Mouse (Mus musculus) mouse trophoblast stem cell (cell line): Measurements from ENCODE around the gene Cbl.

Source experiments
- in situ Hi-C, 2 experiments: fragments of 300-500 bp; cut with MseI, MboI; formaldehyde crosslinking; loops; 2 replicates in 1 of 2; 3 replicates in 1 of 2; pipeline ENCODE4 v1.15.1; 2025

Gene Cbl

GRCm38 (mm10) chr9:44106182-44106581 is 127.7 kb downstream of the Cbl start:
- in situ Hi-C loops: no loop called here

DNA sequence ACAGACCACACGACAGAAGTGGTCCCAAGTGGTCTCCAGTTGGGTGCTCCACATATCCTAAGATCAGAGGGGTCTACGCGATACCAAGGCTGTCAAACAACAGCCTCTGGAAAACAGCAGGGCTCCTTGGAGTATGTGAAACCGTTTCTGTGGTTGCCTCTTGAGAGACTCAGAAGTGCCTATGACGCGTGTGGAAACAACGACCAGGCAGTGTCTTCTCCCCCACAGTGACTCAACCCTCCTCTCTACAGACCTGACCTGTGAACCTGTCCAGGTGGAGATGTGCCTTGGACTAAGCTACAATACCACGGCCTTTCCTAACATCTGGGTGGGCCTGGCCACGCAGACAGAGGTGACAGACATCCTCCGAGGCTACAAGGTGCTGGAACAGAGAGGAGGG is 128.1 kb downstream of the Cbl start:
- in situ Hi-C loops: no loop called here

DNA sequence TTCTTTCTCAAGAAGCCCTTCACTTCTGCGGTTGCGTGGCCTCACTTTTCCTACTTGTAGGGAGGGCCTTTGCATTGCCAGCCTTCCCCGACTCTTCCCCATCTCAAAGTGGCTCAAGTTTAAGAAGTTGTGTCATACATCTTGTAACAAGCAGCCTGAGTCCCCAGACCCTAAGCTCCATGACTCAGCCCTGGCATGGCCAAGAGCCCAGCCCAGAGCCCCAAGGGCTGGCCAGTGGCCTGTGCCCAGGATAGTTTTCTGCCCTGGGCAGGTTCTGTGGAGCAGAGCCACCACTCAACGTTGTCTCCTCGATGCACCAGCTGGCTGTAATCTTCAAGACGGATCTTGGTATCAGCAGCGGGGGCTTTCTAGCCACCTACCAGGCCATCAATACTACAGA is 129.0 kb downstream of the Cbl start:
- in situ Hi-C loops: no loop called here

DNA sequence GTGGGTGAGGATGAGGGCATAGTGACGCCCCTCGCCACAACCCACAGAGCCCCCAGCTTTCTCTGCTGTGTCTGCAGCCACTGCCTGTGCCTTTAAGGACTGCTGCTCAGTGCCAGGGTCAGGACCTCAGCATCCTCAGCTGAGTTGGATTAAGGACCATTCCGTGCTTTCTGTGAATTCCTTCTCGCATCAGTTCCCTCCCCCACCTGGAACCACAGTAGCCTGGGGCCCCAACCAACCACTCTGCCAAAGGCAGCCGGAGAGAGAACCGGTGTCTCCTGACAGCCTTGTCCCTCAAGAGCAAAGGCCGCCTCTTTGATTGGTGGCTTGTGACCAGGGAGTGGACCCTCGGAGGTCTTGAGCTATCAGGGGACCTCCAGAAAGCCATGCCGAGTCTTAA is 132.4 kb downstream of the Cbl start, which contains the start of gene Mfrp:
TSS of gene Mfrp (plus strand) at position 240 of the 400 bp plus-strand sequence.
- in situ Hi-C loops: no loop called here

DNA sequence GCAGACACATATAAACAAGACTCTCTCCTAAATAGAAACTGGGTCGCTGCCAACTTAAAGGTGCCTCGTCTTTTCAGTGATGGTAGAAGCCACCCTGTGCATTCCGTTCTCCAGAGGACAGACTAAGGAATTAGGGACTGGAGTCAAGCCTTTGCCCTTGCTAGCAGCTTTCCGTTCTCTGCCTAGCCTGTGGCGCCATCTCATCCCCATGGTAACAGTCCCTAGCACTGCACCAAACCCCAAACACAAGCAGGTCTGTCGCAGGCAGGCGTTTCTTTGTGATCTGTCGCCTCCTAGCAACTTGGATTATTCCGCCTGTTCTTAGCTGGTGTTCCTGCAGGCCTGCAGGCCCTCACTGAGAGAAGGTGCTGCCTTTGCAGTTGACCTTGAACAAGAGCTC is 137.3 kb downstream of the Cbl start:
- in situ Hi-C loops: no loop called here

- in situ Hi-C loops: no loop called here
Measured at GRCm38 (mm10) chr9:44095781-44096180, 138.1 kb downstream of the Cbl start.

DNA sequence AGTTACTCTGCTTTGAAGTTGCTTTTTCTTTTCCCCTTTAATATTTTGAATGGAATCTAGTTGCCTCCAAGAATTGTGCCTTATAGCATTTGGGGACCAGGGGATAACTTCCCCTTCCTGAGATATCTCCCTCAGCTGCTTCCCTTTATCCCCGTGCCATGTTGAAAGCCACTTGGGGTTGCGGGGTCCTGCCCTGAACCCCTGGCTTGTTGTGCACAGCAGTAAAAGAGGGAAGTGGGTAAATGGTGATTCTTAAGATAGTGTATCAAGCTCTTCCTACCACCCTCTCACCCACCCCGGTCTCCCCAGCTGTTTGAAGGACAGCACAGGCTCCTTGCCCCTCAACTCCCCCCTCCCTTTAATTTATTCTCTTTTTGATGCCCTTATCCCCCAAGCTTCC is 139.1 kb downstream of the Cbl start:
- in situ Hi-C loops: no loop called here

DNA sequence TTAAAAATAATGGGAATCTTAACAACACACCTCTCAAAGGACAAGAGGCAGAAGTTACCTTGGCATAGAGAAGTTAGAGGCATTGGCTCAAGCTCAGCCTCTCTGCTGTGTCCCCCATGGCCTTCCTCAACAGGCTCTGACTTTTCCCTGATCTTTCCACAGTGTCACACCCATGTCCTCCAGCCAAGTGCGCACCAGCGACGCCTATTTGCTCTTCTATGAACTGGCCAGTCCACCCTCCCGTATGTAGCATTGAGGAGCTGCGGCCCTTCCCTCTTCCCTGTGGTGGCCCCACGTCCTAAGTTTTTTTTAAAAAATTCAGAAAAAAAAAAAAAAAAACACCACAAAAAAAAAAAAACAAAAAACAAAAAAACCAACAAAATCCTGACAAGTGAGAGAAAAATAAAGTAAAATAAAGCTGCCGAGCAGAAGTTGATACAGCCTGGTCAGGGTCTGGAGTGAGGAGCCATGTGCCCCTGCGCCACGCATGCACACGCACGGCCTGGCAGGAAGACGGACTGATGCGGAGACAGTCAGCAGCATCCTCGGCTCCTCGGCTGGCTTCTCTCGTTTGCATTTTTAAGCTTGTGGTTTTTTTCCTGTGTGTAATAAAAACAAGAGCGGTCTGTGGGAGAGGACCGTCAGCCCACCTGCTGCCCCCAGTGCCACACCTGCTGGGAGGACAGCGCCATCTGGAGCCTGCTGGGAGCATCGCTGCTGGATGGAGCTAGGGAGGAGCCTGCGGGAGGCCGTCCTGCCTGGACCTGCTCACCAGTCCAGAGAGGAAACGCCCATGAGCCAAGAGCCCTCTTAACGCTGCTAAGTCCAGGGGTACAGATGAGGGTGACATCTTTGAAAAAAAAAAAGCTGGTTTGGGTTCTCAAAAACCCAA is 140.0 kb downstream of the Cbl start:
- in situ Hi-C loops: no loop called here
